In genomic region chr1:43349966-43350365, GRCm38 (mm10) we compare ENCODE assay signal across 11 mouse cellular contexts.
"Had no signal": no experiment of that assay in that cellular context is flagged by ENCODE, and none has a peak within 500 bp of the region (broad histone marks: within the 10 kb centered on the region; RNA-seq: fewer than 3 reads in every experiment).

No protein-coding gene starts in this region.

- ATAC-seq: inflammation-experienced regulatory T-cells, adult 6 months; intestine, postnatal 0 days; liver, embryonic 12.5 days had no signal

- DNase-seq: kidney, adult 8-10 months; kidney, postnatal 25 days; layer of hippocampus, adult 9-11 months; layer of hippocampus, postnatal 36 days; lung, embryonic 14.5 days; lung, postnatal 10 days; right cerebral cortex, postnatal 4 days; spleen, adult 18-20 months had no signal
